Mouse (Mus musculus) forebrain, postnatal 0 days (tissue): ENCODE measurements at regions not wholly inside any gene's neighbourhood (a gene's known extent, or its start where the extent isn't known, plus 50 kb on each side); places are given as distances from the start of the nearest gene placed in this dataset.

Source experiments
- ATAC-seq: fragments of 200-750 bp; cut with Nextera tagmentation; 2 replicates; pipeline ENCODE4 v1.8.0; 2017; ENCODE audit warnings: mild to moderate bottlenecking, moderate library complexity
- DNase-seq: peaks from one replicate; pipeline ENCODE4 v3.0.0-alpha.2; 2015
- H3K27ac ChIP-seq: fragments of 300-500 bp; sonication (generic); 2 replicates; pipeline ENCODE4 v1.5.1; 2014; ENCODE audit warnings: low read depth, mild to moderate bottlenecking, antibody characterized with exemption, low read length, moderate library complexity, mixed read lengths
- H3K27me3 ChIP-seq: fragments of 300-500 bp; sonication (generic); 2 replicates; pipeline ENCODE4 v1.6.1; 2014; ENCODE audit warnings: mild to moderate bottlenecking, low read length, mixed read lengths; ENCODE audit not compliant: insufficient read depth
- H3K36me3 ChIP-seq: fragments of 300-500 bp; sonication (generic); 2 replicates; pipeline ENCODE4 v1.6.1; 2014; ENCODE audit warnings: mild to moderate bottlenecking, moderate library complexity; ENCODE audit not compliant: insufficient read depth
- H3K4me1 ChIP-seq: fragments of 300-500 bp; sonication (generic); 2 replicates; pipeline ENCODE4 v1.6.1; 2014; ENCODE audit warnings: antibody characterized with exemption; ENCODE audit not compliant: insufficient read depth
- H3K4me2 ChIP-seq: fragments of 300-500 bp; sonication (generic); 2 replicates; pipeline ENCODE4 v1.6.1; 2014; ENCODE audit warnings: low read depth, mild to moderate bottlenecking, moderate library complexity
- H3K4me3 ChIP-seq: fragments of 300-500 bp; sonication (generic); 2 replicates; pipeline ENCODE4 v1.5.1; 2014; ENCODE audit warnings: low read depth, low read length, mixed read lengths
- H3K9ac ChIP-seq: fragments of 300-500 bp; sonication (generic); 2 replicates; pipeline ENCODE4 v1.6.1; 2014; ENCODE audit warnings: mild to moderate bottlenecking
- H3K9me3 ChIP-seq: fragments of 300-500 bp; sonication (generic); 2 replicates; pipeline ENCODE4 v1.6.1; 2016; ENCODE audit warnings: low read length
- CTCF ChIP-seq: sonication (generic); IDR thresholded peaks from 2 replicates; pipeline ENCODE4 v1.5.1; 2016; ENCODE audit warnings: antibody characterized with exemption, control low read depth, low read depth
- WGBS: fragments of 180-500 bp; shearing (Covaris S2); extraction: QIAGEN DNeasy Blood & Tissue Kit; methylation state at CpG from one replicate; pipeline ENCODE4 v1.1.7; 2014; 5-methylcytosine and 5-hydroxymethylcytosine counted together

DNA sequence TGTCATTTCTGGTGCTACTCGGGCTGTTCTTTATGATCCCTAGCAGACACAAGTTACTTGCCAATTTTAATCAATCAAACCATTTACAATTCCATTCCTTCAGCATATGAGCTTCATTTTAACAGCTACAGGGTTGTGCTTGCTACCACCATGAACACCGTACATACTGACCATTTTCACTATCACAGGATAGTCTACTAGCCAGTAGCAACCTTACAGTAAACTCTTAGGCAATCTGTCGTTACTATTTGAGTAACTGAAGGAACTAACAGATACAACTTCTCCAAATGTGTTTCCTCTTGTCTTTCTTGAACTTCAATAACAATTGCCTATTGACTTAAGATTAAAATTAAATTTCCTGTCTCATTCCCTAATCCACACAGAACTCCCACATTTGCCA is 67.9 kb upstream of the Nckap5 start:
- Histone ChIP-seq H3K9me3 (no peaks in the 10 kb centered on the region), H3K27me3 (no peaks in the 10 kb centered on the region), H3K36me3 (no peaks in the 10 kb centered on the region), H3K4me2 (no peak overlapping the region), H3K27ac (no peak overlapping the region), H3K9ac (no peak overlapping the region), H3K4me1 (no peaks in the 10 kb centered on the region), H3K4me3 (no peak overlapping the region)
- ATAC-seq, result no peak
- no peak for TF ChIP-seq CTCF
- 88% methylated on average over 3 of the region's 3 CpGs for WGBS
- DNase-seq, result no peak

DNA sequence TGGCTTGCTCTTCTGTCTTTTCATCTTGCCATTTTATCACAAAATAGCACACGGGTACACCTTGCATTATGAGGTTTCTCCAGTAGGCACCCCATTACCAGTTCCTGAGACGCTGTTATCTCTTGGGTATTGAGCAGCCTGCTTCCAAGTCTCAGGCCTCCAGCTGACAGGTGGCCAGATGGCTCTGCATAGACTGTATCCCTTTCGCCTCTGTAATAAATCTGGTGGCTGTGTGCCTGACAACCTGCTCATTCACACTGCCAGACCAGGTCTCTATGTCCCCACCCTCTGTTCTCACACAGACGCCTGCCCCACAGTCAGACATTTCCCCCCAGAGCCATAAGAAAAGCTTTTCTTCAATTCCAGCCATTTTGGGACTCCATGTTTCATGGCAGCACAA is 66.3 kb upstream of the Nckap5 start:
- DNase-seq (no peak), ATAC-seq (no peak)
- no peak overlapping the region for H3K4me3 ChIP-seq
- no peaks in the 10 kb centered on the region for H3K36me3 ChIP-seq
- 60% methylated on average over 4 of the region's 4 CpGs for WGBS
- no peak overlapping the region for H3K9ac ChIP-seq
- H3K9me3 ChIP-seq, result no peaks in the 10 kb centered on the region
- H3K4me1 ChIP-seq, result no peaks in the 10 kb centered on the region
- TF ChIP-seq CTCF, result no peak
- H3K4me2 ChIP-seq, result no peak overlapping the region
- H3K27ac ChIP-seq, result no peak overlapping the region
- H3K27me3 ChIP-seq, result no peaks in the 10 kb centered on the region

DNA sequence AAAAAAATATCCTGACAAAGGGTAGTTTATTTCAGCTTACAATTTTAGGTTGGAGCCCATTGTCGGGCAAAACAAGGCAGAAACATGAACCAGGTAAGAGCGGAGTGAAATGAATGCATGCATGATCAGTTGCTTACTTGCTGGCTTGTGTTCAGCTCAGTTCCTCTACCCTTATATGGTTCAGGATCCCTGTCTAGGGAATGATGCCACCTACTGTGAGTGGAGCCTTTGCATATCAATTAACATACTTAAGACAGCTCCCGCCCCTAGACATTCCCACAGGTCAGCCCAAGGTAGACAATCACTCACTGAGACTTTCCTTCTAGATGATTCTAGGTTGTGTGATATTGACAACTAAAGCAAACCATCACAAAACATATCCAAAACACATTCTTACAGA is 50.2 kb upstream of the Nckap5 start:
- H3K9ac ChIP-seq, result no peak overlapping the region
- ATAC-seq, result no peak

More for the DNA sequence above, 50.2 kb upstream of the Nckap5 start:
- no peaks in the 10 kb centered on the region for H3K9me3 ChIP-seq
- no peak overlapping the region for H3K4me3 ChIP-seq
- no peaks in the 10 kb centered on the region for H3K27me3 ChIP-seq
- DNase-seq, result no peak
- no peak overlapping the region for H3K27ac ChIP-seq
- no peak for TF ChIP-seq CTCF
- H3K36me3 ChIP-seq, result no peaks in the 10 kb centered on the region
- H3K4me1 ChIP-seq, result no peaks in the 10 kb centered on the region
- no peak overlapping the region for H3K4me2 ChIP-seq
- 91% methylated on average over 3 of the region's 3 CpGs for WGBS
